Mouse (Mus musculus): ENCODE data around the gene Pdcd6ip. TPM values are rescaled to one million over a fixed set of nuclear protein-coding genes. Genes with fewer than 3 reads are reported as not detected.

Pdcd6ip gene
- 100 to 1,000 TPM; 133 to 184 TPM for polyA plus RNA-seq (2017; shearing (Covaris generic))

DNA sequence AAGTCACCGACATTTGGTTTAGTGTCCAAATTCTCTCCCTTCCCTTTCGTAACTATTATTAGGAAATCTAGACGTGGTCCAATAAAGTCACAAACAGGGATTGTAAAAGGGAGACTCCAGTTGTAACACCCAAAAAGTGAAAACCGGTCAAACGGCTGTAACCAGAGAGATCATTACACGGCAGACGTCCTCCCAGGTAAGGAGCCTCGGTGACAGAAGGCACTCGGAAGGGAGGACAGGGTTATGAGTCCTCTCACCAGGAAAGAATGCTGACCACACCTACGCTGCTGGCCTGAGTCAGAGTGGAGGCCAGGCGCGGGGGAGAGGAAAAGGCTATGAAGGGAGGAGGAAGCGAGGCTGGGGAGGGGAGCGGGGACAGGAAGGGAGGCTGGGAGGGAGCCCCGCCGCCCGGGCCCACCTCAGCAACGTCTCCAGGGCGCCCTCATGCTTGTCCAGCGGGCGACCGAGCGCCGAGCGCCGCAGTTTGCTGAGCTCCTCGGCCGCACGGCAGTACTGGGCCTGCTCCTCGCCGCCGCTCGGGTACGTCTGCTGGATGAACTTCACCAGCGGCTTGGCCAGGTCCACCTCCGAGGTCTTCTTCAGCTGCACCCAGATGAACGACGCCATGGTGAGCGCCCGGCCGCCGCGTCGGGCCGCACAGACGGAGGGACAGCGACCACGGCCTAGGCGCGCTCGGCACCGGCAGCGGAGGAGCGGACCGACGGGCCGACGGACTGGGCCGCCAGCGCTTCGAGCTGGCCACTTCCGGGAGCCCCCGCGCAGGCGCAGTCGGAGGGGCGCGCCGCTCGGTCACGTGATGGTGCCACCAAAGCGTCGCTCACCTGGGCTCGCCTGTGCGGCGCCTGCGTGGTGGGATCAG is at the start of gene Pdcd6ip:
Pdcd6ip (minus strand) TSS at position 779 of the 880 bp plus-strand sequence.

DNA sequence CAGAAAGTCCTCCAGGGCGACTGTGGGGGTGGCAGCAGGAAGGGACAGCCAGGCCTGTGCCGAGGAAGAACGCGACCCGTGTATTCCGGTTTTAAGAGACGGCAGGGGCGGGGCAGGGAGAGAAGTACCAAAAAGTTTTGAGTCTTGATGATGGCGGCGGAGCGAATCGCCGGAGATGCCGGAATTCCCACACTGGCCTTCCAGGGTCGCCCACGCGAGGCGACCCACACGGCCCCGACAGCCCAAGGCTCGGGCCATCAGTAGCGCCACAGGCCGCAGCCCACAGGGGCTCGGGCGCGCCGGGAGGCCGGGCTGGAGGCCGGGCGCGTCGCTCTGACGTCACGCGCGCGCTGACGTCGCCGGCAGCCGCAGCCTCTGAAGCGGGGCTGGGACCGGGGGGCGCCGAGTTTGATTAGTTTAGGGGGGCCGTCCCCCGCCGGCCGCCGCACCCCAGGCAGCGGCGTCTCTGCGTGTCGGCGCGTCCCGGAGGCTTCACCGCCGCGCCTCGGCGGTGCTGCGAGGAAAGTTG is 33.1 kb upstream of the Pdcd6ip start, which contains the start of gene Clasp2:
Clasp2 (plus strand) TSS at position 366 of the 529 bp plus-strand sequence.

Other genes with a start within 250 kb of the Pdcd6ip start
- gene Clasp2, start 33.2 kb upstream of the Pdcd6ip start, polyA plus RNA-seq (2017; shearing (Covaris generic)): 10 to 100 TPM; 17.6 to 18.2 TPM
- 10 to 100 TPM; 66.4 to 68.0 TPM for gene Ubp1, start 222.7 kb upstream of the Pdcd6ip start, polyA plus RNA-seq (2017; shearing (Covaris generic))

All from activated CD4-positive, CD25-positive, alpha-beta regulatory T cell (primary cell).